Mouse (Mus musculus): Measurements from ENCODE around the gene Nop2. TPM values are rescaled to one million over a fixed set of nuclear protein-coding genes. Genes with fewer than 3 reads are reported as not detected.

The Nop2 gene
- polyA plus RNA-seq, 1 experiment from 2014 or later, result 94.1 TPM

- DNase-seq (ENCODE audit: low spot score), result no peak
- WGBS, result 91% methylated on average over 12 of the region's 12 CpGs
- H3K9me3 ChIP-seq, result no peaks in the 10 kb centered on the region
- no peak overlapping the region for H3K27ac ChIP-seq (replicated peaks)
- H3K27me3 ChIP-seq (replicated peaks; ENCODE audit: low read depth, poor library complexity, severe bottlenecking), result no peaks in the 10 kb centered on the region
- H3K4me3 ChIP-seq, result no peak overlapping the region
- H3K4me1 ChIP-seq, result peaks cover 19% of the 10 kb centered on the region
- H3K36me3 ChIP-seq (replicated peaks), result peaks cover 82% of the 10 kb centered on the region
Measured at GRCm38 (mm10) chr6:125128724-125129123, 3.0 kb upstream of the Nop2 start.

- Histone ChIP-seq H3K36me3 (replicated peaks) (peaks cover 82% of the 10 kb centered on the region), H3K4me3 (peak overlapping the region; percentile 16), H3K9me3 (no peaks in the 10 kb centered on the region), H3K4me1 (peaks cover 19% of the 10 kb centered on the region), H3K27me3 (replicated peaks; ENCODE audit: low read depth, poor library complexity, severe bottlenecking) (no peaks in the 10 kb centered on the region), H3K27ac (replicated peaks) (no peak overlapping the region)
- no peak for DNase-seq (ENCODE audit: low spot score)
- 89% methylated on average over 20 of the region's 20 CpGs for WGBS
Measured at GRCm38 (mm10) chr6:125129710-125130402, 1.9 kb upstream of the Nop2 start.

GRCm38 (mm10) chr6:125132470-125132869, 761 bp downstream of the Nop2 start:
- H3K4me1 ChIP-seq, result peaks cover 19% of the 10 kb centered on the region
- H3K9me3 ChIP-seq, result no peaks in the 10 kb centered on the region
- no peaks in the 10 kb centered on the region for H3K27me3 ChIP-seq (replicated peaks; ENCODE audit: low read depth, poor library complexity, severe bottlenecking)
- peak overlapping the region; percentile 90 for H3K27ac ChIP-seq (replicated peaks)
- 9% methylated on average over 11 of the region's 11 CpGs for WGBS
- DNase-seq (ENCODE audit: low spot score), result no peak
- peak overlapping the region; percentile 80 for H3K4me3 ChIP-seq
- peaks cover 81% of the 10 kb centered on the region for H3K36me3 ChIP-seq (replicated peaks)

GRCm38 (mm10) chr6:125137002-125137671, 5.4 kb downstream of the Nop2 start:
- 90% methylated on average over 19 of the region's 19 CpGs for WGBS
- H3K27me3 ChIP-seq (replicated peaks; ENCODE audit: low read depth, poor library complexity, severe bottlenecking), result no peaks in the 10 kb centered on the region
- peaks cover 15% of the 10 kb centered on the region for H3K4me1 ChIP-seq
- DNase-seq (ENCODE audit: low spot score), result peak; percentile 60
- H3K9me3 ChIP-seq, result no peaks in the 10 kb centered on the region
- peaks cover 94% of the 10 kb centered on the region for H3K36me3 ChIP-seq (replicated peaks)
- H3K4me3 ChIP-seq, result 0 out of 2 replicates have a peak overlapping the region, but pooled peaks have one; percentile 11
- no peak overlapping the region for H3K27ac ChIP-seq (replicated peaks)

GRCm38 (mm10) chr6:125139747-125140146, 8.0 kb downstream of the Nop2 start:
- 91% methylated on average over 7 of the region's 7 CpGs for WGBS

GRCm38 (mm10) chr6:125142436-125142835, 10.7 kb downstream of the Nop2 start:
- peaks cover 38% of the 10 kb centered on the region for H3K4me1 ChIP-seq
- 93% methylated on average over 8 of the region's 8 CpGs for WGBS
- DNase-seq (ENCODE audit: low spot score), result no peak
- peaks cover 80% of the 10 kb centered on the region for H3K36me3 ChIP-seq (replicated peaks)
- no peak overlapping the region for H3K4me3 ChIP-seq
- no peaks in the 10 kb centered on the region for H3K27me3 ChIP-seq (replicated peaks; ENCODE audit: low read depth, poor library complexity, severe bottlenecking)
- H3K27ac ChIP-seq (replicated peaks), result no peak overlapping the region
- no peaks in the 10 kb centered on the region for H3K9me3 ChIP-seq

More at GRCm38 (mm10) chr6:125139747-125140146, 8.0 kb downstream of the Nop2 start:
- Histone ChIP-seq H3K9me3 (no peaks in the 10 kb centered on the region), H3K27ac (replicated peaks) (no peak overlapping the region), H3K4me1 (peaks cover 11% of the 10 kb centered on the region), H3K27me3 (replicated peaks; ENCODE audit: low read depth, poor library complexity, severe bottlenecking) (no peaks in the 10 kb centered on the region), H3K36me3 (replicated peaks) (peaks cover 99% of the 10 kb centered on the region), H3K4me3 (no peak overlapping the region)
- no peak for DNase-seq (ENCODE audit: low spot score)

GRCm38 (mm10) chr6:125143128-125143527, 11.4 kb downstream of the Nop2 start:
- H3K27ac ChIP-seq (replicated peaks), result no peak overlapping the region
- no peak for DNase-seq (ENCODE audit: low spot score)
- no peaks in the 10 kb centered on the region for H3K27me3 ChIP-seq (replicated peaks; ENCODE audit: low read depth, poor library complexity, severe bottlenecking)
- H3K4me3 ChIP-seq, result no peak overlapping the region
- H3K9me3 ChIP-seq, result no peaks in the 10 kb centered on the region
- peaks cover 78% of the 10 kb centered on the region for H3K36me3 ChIP-seq (replicated peaks)
- 78% methylated on average over 3 of the region's 3 CpGs for WGBS
- peaks cover 45% of the 10 kb centered on the region for H3K4me1 ChIP-seq

GRCm38 (mm10) chr6:125143904-125144303, 12.2 kb downstream of the Nop2 start:
- DNase-seq (ENCODE audit: low spot score), result no peak
- peaks cover 53% of the 10 kb centered on the region for H3K4me1 ChIP-seq
- H3K9me3 ChIP-seq, result no peaks in the 10 kb centered on the region
- H3K27ac ChIP-seq (replicated peaks), result peak overlapping the region; percentile 90; the same call in 1 of the 2 replicates
- 83% methylated on average over 9 of the region's 9 CpGs for WGBS
- peaks cover 78% of the 10 kb centered on the region for H3K36me3 ChIP-seq (replicated peaks)
- no peaks in the 10 kb centered on the region for H3K27me3 ChIP-seq (replicated peaks; ENCODE audit: low read depth, poor library complexity, severe bottlenecking)
- peak overlapping the region; percentile 78 for H3K4me3 ChIP-seq

- peaks cover 76% of the 10 kb centered on the region for H3K36me3 ChIP-seq (replicated peaks)
- peaks cover 61% of the 10 kb centered on the region for H3K4me1 ChIP-seq
- H3K27me3 ChIP-seq (replicated peaks; ENCODE audit: low read depth, poor library complexity, severe bottlenecking), result no peaks in the 10 kb centered on the region
- whole genome bisulfite sequencing, result under 1% methylated on average over 16 of the region's 16 CpGs
- peak within 1 kb of the TSS; percentile 90 for H3K27ac ChIP-seq (replicated peaks)
- DNase-seq (ENCODE audit: low spot score), result peak; percentile 94
- no peaks in the 10 kb centered on the region for H3K9me3 ChIP-seq
- peak within 1 kb of the TSS; percentile 78 for H3K4me3 ChIP-seq
Measured at GRCm38 (mm10) chr6:125145001-125145400, 13.3 kb downstream of the Nop2 start, which contains the start of gene Iffo1. Gene Iffo1 (plus strand): TSS chr6:125145241.

- no peak for DNase-seq (ENCODE audit: low spot score)
- H3K9me3 ChIP-seq, result no peaks in the 10 kb centered on the region
- peak overlapping the region; percentile 78 for H3K4me3 ChIP-seq
- H3K4me1 ChIP-seq, result peaks cover 61% of the 10 kb centered on the region
- H3K36me3 ChIP-seq (replicated peaks), result peaks cover 73% of the 10 kb centered on the region
- peak overlapping the region; percentile 90 for H3K27ac ChIP-seq (replicated peaks)
- no peaks in the 10 kb centered on the region for H3K27me3 ChIP-seq (replicated peaks; ENCODE audit: low read depth, poor library complexity, severe bottlenecking)
- 3% methylated on average over 35 of the region's 35 CpGs for WGBS
Measured at GRCm38 (mm10) chr6:125145479-125145951, 13.8 kb downstream of the Nop2 start.

- Histone ChIP-seq H3K27ac (replicated peaks) (peak overlapping the region; percentile 90), H3K27me3 (replicated peaks; ENCODE audit: low read depth, poor library complexity, severe bottlenecking) (no peaks in the 10 kb centered on the region), H3K36me3 (replicated peaks) (peaks cover 73% of the 10 kb centered on the region), H3K4me3 (peak overlapping the region; percentile 78), H3K9me3 (no peaks in the 10 kb centered on the region), H3K4me1 (peaks cover 61% of the 10 kb centered on the region)
- DNase-seq (ENCODE audit: low spot score), result no peak
- 55% methylated on average over 7 of the region's 7 CpGs for WGBS
Measured at GRCm38 (mm10) chr6:125146148-125146547, 14.4 kb downstream of the Nop2 start.

- H3K36me3 ChIP-seq (replicated peaks), result peaks cover 73% of the 10 kb centered on the region
- H3K9me3 ChIP-seq, result no peaks in the 10 kb centered on the region
- WGBS, result 88% methylated on average over 4 of the region's 4 CpGs
- H3K4me1 ChIP-seq, result peaks cover 61% of the 10 kb centered on the region
- no peak overlapping the region for H3K27ac ChIP-seq (replicated peaks)
- no peak for DNase-seq (ENCODE audit: low spot score)
- H3K27me3 ChIP-seq (replicated peaks; ENCODE audit: low read depth, poor library complexity, severe bottlenecking), result no peaks in the 10 kb centered on the region
- peak overlapping the region; percentile 78 for H3K4me3 ChIP-seq
Measured at GRCm38 (mm10) chr6:125146797-125147196, 15.1 kb downstream of the Nop2 start.
